Mouse (Mus musculus): Measurements from ENCODE around the gene Klhl5. TPM values are rescaled to one million over a fixed set of nuclear protein-coding genes. Genes with fewer than 3 reads are reported as not detected.

Gene Klhl5
- polyA plus RNA-seq, 1 experiment from 2014 or later: 13.3 TPM

GRCm38 (mm10) chr5:65204726-65205125, 97.4 kb downstream of the Klhl5 start:
- H3K4me2 ChIP-seq: no peak overlapping the region
- 82% methylated on average over 2 of the region's 2 CpGs for WGBS (ENCODE audit: insufficient replicate concordance)
- H3K4me3 ChIP-seq (ENCODE audit: low read depth, low read length): no peak overlapping the region
- H3K9me3 ChIP-seq (replicated peaks; ENCODE audit: control insufficient read depth, low read length): no peaks in the 10 kb centered on the region
- H3K4me1 ChIP-seq (ENCODE audit: control insufficient read depth, insufficient read depth, low read length): 0 out of 2 replicates have a peak, but pooled peaks cover 4% of the 10 kb centered on the region
- H3K27ac ChIP-seq (ENCODE audit: low read depth, low read length): no peak overlapping the region
- H3K36me3 ChIP-seq (ENCODE audit: control insufficient read depth, insufficient read depth, low read length): no peaks in the 10 kb centered on the region
- H3K27me3 ChIP-seq (ENCODE audit: control insufficient read depth, insufficient read depth, low read length): no peaks in the 10 kb centered on the region
- no peak for ATAC-seq (replicated peaks; ENCODE audit: insufficient number of reproducible peaks, low FRiP score, low TSS enrichment)
- no peak overlapping the region for H3K9ac ChIP-seq (ENCODE audit: low read depth, low read length)

GRCm38 (mm10) chr5:65213321-65213720, 106.0 kb downstream of the Klhl5 start:
- 19% methylated on average over 7 of the region's 7 CpGs for WGBS (ENCODE audit: insufficient replicate concordance)
- ATAC-seq (replicated peaks; ENCODE audit: insufficient number of reproducible peaks, low FRiP score, low TSS enrichment): no peak
- Histone ChIP-seq H3K4me3 (ENCODE audit: low read depth, low read length) (no peak overlapping the region), H3K27me3 (ENCODE audit: control insufficient read depth, insufficient read depth, low read length) (no peaks in the 10 kb centered on the region), H3K4me1 (ENCODE audit: control insufficient read depth, insufficient read depth, low read length) (no peaks in the 10 kb centered on the region), H3K4me2 (no peak overlapping the region), H3K36me3 (ENCODE audit: control insufficient read depth, insufficient read depth, low read length) (no peaks in the 10 kb centered on the region), H3K9ac (ENCODE audit: low read depth, low read length) (no peak overlapping the region), H3K9me3 (replicated peaks; ENCODE audit: control insufficient read depth, low read length) (no peaks in the 10 kb centered on the region), H3K27ac (ENCODE audit: low read depth, low read length) (no peak overlapping the region)

Other genes starting within 250 kb of the Klhl5 start
- 0.40 TPM in 1 of 2 replicates, not detected in the other for gene Tlr1, start 174.0 kb upstream of the Klhl5 start, polyA plus RNA-seq (2014; fragmentation: Nextera tagmentation; extraction: Ambion mirVana)
- 0.38 and 0.76 TPM in 2 replicates for gene Tlr6, start 147.4 kb upstream of the Klhl5 start, polyA plus RNA-seq (2014; fragmentation: Nextera tagmentation; extraction: Ambion mirVana)
- gene Fam114a1, start 137.5 kb upstream of the Klhl5 start, polyA plus RNA-seq (2014; fragmentation: Nextera tagmentation; extraction: Ambion mirVana): 36.4 and 38.9 TPM in 2 replicates
- gene Tmem156, start 15.4 kb upstream of the Klhl5 start, polyA plus RNA-seq (2014; fragmentation: Nextera tagmentation; extraction: Ambion mirVana): 0.15 TPM in 1 of 2 replicates, not detected in the other
- gene Wdr19, start 92.2 kb downstream of the Klhl5 start, polyA plus RNA-seq (2014; fragmentation: Nextera tagmentation; extraction: Ambion mirVana): 6.7 and 9.5 TPM in 2 replicates
- 72.1 and 73.1 TPM in 2 replicates for gene Rfc1, start 228.1 kb downstream of the Klhl5 start, polyA plus RNA-seq (2014; fragmentation: Nextera tagmentation; extraction: Ambion mirVana)
- 0.07 and 0.29 TPM in 2 replicates for gene Klb, start 240.8 kb downstream of the Klhl5 start, polyA plus RNA-seq (2014; fragmentation: Nextera tagmentation; extraction: Ambion mirVana)